Mouse (Mus musculus): ENCODE data around the gene Dars2.

- TF ChIP-seq CTCF (IDR thresholded peaks at IDR 0.05) (no peak), EP300 (IDR thresholded peaks at IDR 0.05; ENCODE audit: insufficient read depth, low read depth, low read length) (no peak), POLR2A (IDR thresholded peaks at IDR 0.05; ENCODE audit: insufficient read depth, low read depth, low read length) (no peak)
Observed at GRCm38 (mm10) chr1:161008038-161008437, 62.4 kb downstream of the Dars2 start.
